9 mouse cellular contexts compared by ENCODE assay signal in genomic region chr10:63100657-63101056, GRCm38 (mm10). TPM values are rescaled to one million over a fixed set of nuclear protein-coding genes. Genes with fewer than 3 reads are reported as not detected.
DNase-seq lines count a peak whose midpoint lies in the region; ATAC-seq and TF ChIP-seq lines count a peak whose summit lies in the region.
"Had no signal": no experiment of that assay in that cellular context is flagged by ENCODE, and none has a peak within 500 bp of the region (broad histone marks: within the 10 kb centered on the region; RNA-seq: fewer than 3 reads in every experiment).

No protein-coding gene starts in this region.

- peaks cover 6% of the 10 kb centered on the region for H3K4me1 ChIP-seq in E14TG2a.4 (replicated peaks; ENCODE audit: low read depth, low read length)
- H3K4me1 ChIP-seq in forebrain, embryonic 15.5 days = peaks cover 10% of the 10 kb centered on the region
- peaks cover 3% of the 10 kb centered on the region; the same call in 1 of the 2 replicates for H3K4me1 ChIP-seq in liver, embryonic 15.5 days (replicated peaks)

- H3K9me3 ChIP-seq in E14TG2a.4 (ENCODE audit: low read length) = peaks cover 33% of the 10 kb centered on the region
- H3K9me3 ChIP-seq in forebrain, embryonic 15.5 days = no peaks in the 10 kb centered on the region
- H3K9me3 ChIP-seq in liver, embryonic 15.5 days (replicated peaks) = no peaks in the 10 kb centered on the region

- intact Hi-C loops in gastrocnemius, adult 2 months (cut with DNase I) = no loop called here
- intact Hi-C loops in gastrocnemius, postnatal 36 days (cut with DNase I) = no loop called here
- intact Hi-C loops in left cerebral cortex, postnatal 4 days (cut with DNase I) = no loop called here

- H3K27ac ChIP-seq in gastrocnemius, adult 2 months = no peak overlapping the region
- H3K27ac ChIP-seq in forebrain, embryonic 15.5 days (replicated peaks) = no peak overlapping the region
- no peak overlapping the region for H3K27ac ChIP-seq in liver, embryonic 15.5 days (replicated peaks)

- ATAC-seq in forebrain, embryonic 15.5 days (replicated peaks) = peak; percentile 66; the same call in 1 of the 2 replicates
- no peak for ATAC-seq in liver, embryonic 15.5 days (ENCODE audit: insufficient read depth)

- 11% methylated on average over 9 of the region's 9 CpGs for WGBS in forebrain, embryonic 15.5 days
- WGBS in liver, embryonic 15.5 days (ENCODE audit: insufficient replicate concordance) = 22% methylated on average over 9 of the region's 9 CpGs

- TF ChIP-seq CTCF in gastrocnemius, adult 2 months (IDR thresholded peaks at IDR 0.05) = no peak
- no peak for TF ChIP-seq CTCF in E14TG2a.4 (conservative IDR thresholded peaks at IDR 0.05; ENCODE audit: low read length)

- no peaks in the 10 kb centered on the region for H3K36me3 ChIP-seq in E14TG2a.4 (ENCODE audit: insufficient read depth, low read length)
- H3K36me3 ChIP-seq in forebrain, embryonic 15.5 days = no peaks in the 10 kb centered on the region
- H3K36me3 ChIP-seq in liver, embryonic 15.5 days (replicated peaks) = no peaks in the 10 kb centered on the region

- DNase-seq in gastrocnemius, adult 2 months = no peak
- DNase-seq in gastrocnemius, postnatal 36 days = no peak
- DNase-seq in adrenal gland, postnatal 25 days = no peak
- DNase-seq in left cerebral cortex, postnatal 4 days = no peak
- DNase-seq in gastrocnemius, postnatal 4 days (ENCODE audit: low spot score in 2 of 2) = no peak

- peaks cover 40% of the 10 kb centered on the region for H3K27me3 ChIP-seq in E14TG2a.4 (ENCODE audit: insufficient read depth, low read length)
- H3K27me3 ChIP-seq in forebrain, embryonic 15.5 days = no peaks in the 10 kb centered on the region
- H3K27me3 ChIP-seq in liver, embryonic 15.5 days = peaks cover 54% of the 10 kb centered on the region

- peak overlapping the region; percentile 72 for H3K4me3 ChIP-seq in gastrocnemius, adult 2 months
- peak overlapping the region; percentile 82 for H3K4me3 ChIP-seq in E14TG2a.4 (replicated peaks; ENCODE audit: low read length)
- peak overlapping the region; percentile 65 for H3K4me3 ChIP-seq in forebrain, embryonic 15.5 days
- peak overlapping the region; percentile 46 for H3K4me3 ChIP-seq in liver, embryonic 15.5 days (replicated peaks)

- peak overlapping the region; percentile 67 for H3K9ac ChIP-seq in forebrain, embryonic 15.5 days (replicated peaks)
- no peak overlapping the region for H3K9ac ChIP-seq in liver, embryonic 15.5 days

- H3K4me2 ChIP-seq in forebrain, embryonic 15.5 days (replicated peaks) = peak overlapping the region; percentile 94
- peak overlapping the region; percentile 71 for H3K4me2 ChIP-seq in liver, embryonic 15.5 days

RNA-seq across cellular contexts. Expression of gene Atoh7, which starts 1.2 kb away (rescaled TPM):
- total RNA-seq in gastrocnemius, adult 2 months (2021) = not detected
- total RNA-seq in gastrocnemius, postnatal 36 days (2021) = not detected
- polyA plus RNA-seq in forebrain, embryonic 15.5 days (2015; fragmentation: Nextera tagmentation; extraction: Ambion mirVana) = 0.51 and 0.81 TPM in 2 replicates
- not detected in 2 replicates for polyA plus RNA-seq in liver, embryonic 15.5 days (2015; fragmentation: Nextera tagmentation; extraction: Ambion mirVana)
- total RNA-seq in adrenal gland, postnatal 25 days (2021) = not detected in 2 replicates
- total RNA-seq in left cerebral cortex, postnatal 4 days (2021) = 1 to 10 TPM; 1.0 to 1.3 TPM
- total RNA-seq in gastrocnemius, postnatal 4 days (2021) = not detected
- total RNA-seq: adrenal gland, adult 18-20 months had no signal

RNA-seq across cellular contexts. Expression of gene Pbld1, which starts 40.7 kb away (rescaled TPM):
- 1 to 10 TPM in 1 of 2 experiments, under 1 TPM in 1; 0.66 to 1.1 TPM for total RNA-seq in gastrocnemius, adult 2 months (2021)
- total RNA-seq in gastrocnemius, postnatal 36 days (2021) = under 1 TPM; 0.32 to 0.89 TPM
- polyA plus RNA-seq in forebrain, embryonic 15.5 days (2015; fragmentation: Nextera tagmentation; extraction: Ambion mirVana) = 0.87 and 1.6 TPM in 2 replicates
- 17.9 and 27.8 TPM in 2 replicates for polyA plus RNA-seq in liver, embryonic 15.5 days (2015; fragmentation: Nextera tagmentation; extraction: Ambion mirVana)
- 1.8 and 5.3 TPM in 2 replicates for total RNA-seq in adrenal gland, postnatal 25 days (2021)
- under 1 TPM in 1 of 2 experiments, not detected in 1; 0.24 TPM for total RNA-seq in left cerebral cortex, postnatal 4 days (2021)
- total RNA-seq in gastrocnemius, postnatal 4 days (2021) = under 1 TPM; 0.54 to 0.69 TPM
